Mouse (Mus musculus): ENCODE data around the gene Rinl. TPM values are rescaled to one million over a fixed set of nuclear protein-coding genes. Genes with fewer than 3 reads are reported as not detected.

The Rinl gene
- total RNA-seq, 2 experiments from 2014 or later = 2.5 to 2.8 TPM

GRCm38 (mm10) chr7:28780857-28781256 is 7.9 kb upstream of the Rinl start:
- peak; percentile 54 to 60 for DNase-seq

- DNase-seq = no peak
These were observed 7.5 kb upstream of the Rinl start for GRCm38 (mm10) chr7:28781261-28781663.

GRCm38 (mm10) chr7:28785161-28785560 is 3.6 kb upstream of the Rinl start:
- no peak for DNase-seq

- no peak for DNase-seq
These were observed 885 bp upstream of the Rinl start for GRCm38 (mm10) chr7:28787884-28788283.

- no peak for DNase-seq
These were observed 466 bp downstream of the Rinl start for GRCm38 (mm10) chr7:28789235-28789634.

GRCm38 (mm10) chr7:28790066-28790806 is 1.5 kb downstream of the Rinl start:
- DNase-seq = peak in 1 of 2 experiments; percentile 29

DNA sequence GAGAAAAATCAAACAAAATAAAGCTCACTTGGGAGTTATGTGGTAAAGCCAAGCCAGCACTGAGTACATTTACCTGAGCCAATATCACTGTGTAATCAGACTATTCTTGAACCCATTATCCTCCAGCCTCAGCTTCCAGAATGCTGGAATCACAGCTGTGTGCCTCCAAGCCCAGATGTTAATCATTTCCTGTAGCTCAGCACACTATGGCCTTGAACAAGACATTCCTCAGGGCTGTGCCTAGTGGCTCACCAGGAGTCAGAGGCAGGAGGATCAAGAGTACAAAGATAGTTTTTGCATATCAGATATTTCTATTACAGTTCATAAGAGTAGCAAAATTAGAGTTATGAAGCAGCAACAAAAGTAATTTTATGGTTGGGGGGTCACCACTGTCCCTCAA is 2.9 kb downstream of the Rinl start:
- DNase-seq = no peak

- DNase-seq = no peak
These were observed 3.8 kb downstream of the Rinl start for GRCm38 (mm10) chr7:28792391-28793185.

DNA sequence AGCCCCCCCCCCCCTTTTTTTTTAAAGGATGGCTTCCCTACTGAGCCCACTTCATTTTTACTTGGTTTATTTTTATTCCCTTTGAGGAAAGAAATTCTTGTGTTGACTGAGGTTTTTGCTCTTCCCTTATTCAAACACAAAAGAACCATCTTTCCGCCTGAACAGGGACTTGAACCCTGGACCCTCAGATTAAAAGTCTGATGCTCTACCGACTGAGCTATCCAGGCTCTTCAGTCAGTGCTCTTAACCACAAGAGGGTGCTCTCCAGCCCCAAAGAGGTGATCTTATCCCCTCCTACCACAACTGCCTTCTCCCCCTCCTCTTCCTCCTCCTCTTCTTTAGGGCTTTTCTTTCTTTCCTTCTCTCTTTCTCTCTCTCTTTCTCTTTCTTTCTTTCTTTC is 5.1 kb downstream of the Rinl start:
- peak in 1 of 2 experiments; percentile 61 for DNase-seq

GRCm38 (mm10) chr7:28794496-28794895 is 5.7 kb downstream of the Rinl start:
- no peak for DNase-seq

DNA sequence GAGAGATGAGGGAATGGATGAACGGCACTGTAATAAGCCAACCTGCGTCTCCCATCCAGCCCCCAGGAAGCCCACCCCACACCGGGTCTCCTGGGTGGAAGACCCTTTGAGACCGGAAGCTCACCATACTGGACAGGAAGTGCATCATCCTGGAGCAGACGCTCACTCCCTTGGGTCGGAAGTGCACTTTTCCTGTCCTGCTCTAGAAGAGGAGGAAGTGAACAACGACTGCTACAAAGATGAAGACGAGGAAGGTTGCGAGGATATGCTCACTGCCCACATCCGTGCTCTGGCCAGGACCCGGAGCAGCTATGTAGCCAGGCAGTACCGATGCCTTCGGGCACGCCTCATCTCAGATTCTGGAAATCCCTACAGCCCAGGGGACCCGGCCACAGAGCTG is 7.1 kb downstream of the Rinl start:
- no peak for DNase-seq

DNA sequence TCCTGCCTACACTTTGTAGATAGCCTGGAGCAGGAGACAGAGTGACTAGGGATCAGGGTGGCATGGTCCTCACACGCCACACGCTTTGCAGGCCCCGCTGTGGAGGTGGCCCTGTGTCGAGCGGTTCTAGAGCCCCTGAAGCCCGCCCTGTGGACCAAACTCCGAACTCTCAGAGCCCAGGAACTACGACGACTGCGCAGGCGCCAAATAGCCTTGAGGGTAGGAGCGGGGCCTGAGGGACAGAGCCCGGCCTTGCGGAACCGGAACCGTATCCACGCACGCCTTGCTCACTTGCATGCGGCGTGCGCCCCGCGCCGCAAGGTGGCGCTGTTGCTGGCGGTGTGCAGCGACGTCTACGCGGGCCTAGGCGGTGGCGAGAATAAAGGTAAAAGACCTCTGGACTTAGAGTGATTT is 7.8 kb downstream of the Rinl start:
- DNase-seq = peak; percentile 91 to 93

DNA sequence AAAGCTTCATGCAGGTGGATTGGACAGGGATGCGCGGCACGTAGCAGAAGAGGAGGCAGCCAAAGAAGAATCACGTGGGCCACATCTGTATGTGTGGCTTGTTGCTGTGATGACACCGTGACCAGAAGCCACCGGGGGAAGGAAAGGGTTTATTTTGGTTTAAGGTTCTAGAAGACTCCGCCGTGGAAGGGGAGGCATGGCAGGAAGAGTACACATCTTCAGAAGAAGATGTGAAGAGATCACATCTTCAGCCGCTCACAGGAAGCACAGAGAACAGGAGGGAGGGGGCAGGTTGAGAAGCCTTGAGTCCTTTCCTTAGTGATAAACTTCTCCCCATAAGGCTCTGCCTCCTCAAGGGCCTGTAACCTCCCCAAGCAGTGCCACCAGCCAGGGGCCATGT is 11.2 kb downstream of the Rinl start:
- DNase-seq = no peak

DNA sequence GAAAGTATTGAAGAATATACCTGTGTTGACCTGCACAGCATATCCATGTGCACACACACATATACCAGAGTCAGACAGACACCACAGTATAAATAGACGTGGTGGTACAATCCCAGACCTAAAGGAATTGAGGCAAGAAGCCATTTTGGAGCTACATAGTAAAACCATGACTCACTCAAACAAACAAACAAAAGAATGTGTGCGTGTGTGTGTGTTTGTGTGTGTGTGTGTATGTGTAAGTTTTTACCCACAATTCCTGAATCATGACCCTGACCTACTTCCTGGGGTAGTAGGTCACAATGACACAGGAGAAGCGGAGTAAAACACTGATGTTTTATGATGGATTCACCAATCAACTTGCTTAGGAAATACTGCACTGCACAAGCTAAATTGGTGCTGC is 12.7 kb downstream of the Rinl start:
- DNase-seq = no peak

- no peak for DNase-seq
These were observed 13.3 kb downstream of the Rinl start for GRCm38 (mm10) chr7:28801901-28802670.

DNA sequence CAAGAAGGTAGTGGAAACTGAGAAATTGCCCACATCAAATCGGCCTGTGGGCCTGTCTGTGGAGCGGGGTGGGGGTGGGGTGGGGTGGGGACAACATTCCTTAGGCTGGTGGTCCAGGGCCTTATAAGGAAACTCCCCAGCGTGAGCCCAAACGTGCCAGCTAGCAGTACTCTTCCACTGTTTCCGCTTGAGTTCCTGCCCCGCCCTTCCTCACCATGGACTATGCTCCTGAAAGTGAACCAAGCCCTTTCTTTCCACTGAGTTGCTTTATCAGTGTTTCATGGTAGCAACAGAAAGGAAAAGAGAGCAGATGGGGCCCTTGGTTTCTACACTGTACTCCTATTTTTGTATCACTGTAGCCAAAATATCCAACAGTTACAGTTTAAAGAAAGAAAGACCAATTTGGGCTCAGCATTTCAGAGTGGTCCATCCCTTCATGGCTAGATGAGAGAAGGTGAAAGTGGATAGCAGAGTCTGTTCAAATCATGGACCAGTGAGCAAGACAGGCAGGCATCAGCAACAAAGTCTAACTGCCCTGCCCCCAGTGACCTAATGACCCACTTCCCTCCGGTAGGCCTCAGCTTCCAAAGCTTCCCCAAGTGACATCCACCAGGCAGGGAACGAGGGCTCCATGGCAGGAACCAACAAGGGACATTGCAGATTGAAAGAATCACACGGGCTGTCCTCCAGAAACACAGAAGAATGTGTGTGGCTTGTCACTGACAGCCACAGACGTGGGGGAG is 14.2 kb downstream of the Rinl start:
- no peak for DNase-seq

- no peak for DNase-seq
These were observed 15.0 kb downstream of the Rinl start for GRCm38 (mm10) chr7:28803756-28804155.

DNA sequence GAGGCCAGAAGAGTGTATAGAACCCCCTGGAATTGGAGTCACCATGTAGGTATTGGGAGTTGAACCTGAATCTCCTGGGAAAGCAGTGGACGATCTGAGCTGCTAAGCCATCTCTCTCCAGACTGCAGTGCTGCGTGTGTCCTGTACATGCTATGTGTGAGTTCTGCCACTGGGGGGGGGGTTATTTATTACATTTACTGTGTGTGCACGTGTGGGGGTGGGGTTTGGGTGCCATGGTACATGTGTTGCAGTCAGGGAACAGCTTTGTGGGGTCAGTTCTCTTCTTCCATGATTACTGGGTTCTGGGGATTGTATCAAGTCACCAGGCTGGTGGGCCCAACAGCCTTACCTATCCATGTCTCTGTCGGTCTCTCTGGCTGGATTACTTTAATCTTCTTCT is 18.1 kb downstream of the Rinl start:
- no peak for DNase-seq

DNA sequence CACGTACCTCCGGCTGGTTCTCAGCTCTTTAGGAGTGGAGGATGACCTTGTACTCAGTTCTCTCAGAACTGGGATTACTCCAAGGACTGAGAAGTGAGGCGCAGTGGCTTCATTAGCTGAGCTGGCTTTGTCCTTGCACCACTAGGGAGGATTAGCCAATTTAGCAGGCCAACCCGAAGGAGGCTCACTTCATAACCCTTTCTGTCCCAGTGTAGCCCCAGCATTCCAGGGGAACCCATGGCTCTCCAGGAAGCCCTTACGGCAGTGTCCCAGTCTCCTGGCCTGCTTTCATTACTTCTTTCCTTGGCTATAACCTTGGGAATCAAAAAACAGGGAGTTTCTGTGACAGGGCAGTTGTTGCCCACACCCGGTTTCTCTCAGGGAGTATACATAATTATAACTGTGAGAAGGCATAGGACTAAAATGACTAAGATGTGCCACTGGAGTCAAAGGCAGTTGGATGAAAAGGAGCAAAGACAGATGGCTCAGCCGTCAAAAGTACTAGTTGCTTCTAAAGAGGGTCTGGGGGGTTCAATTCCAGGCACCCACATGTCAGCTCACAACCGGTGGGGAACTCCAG is 19.0 kb downstream of the Rinl start:
- peak; percentile 69 to 75 for DNase-seq

- peak; percentile 71 to 81 for DNase-seq
These were observed 19.6 kb downstream of the Rinl start, which contains the start of gene Hnrnpl for GRCm38 (mm10) chr7:28808221-28808941. Gene Hnrnpl, plus strand, starts transcription at chr7:28808541.

GRCm38 (mm10) chr7:28808957-28809393 is 20.2 kb downstream of the Rinl start:
- DNase-seq = peak; percentile 97 to 99
